Mouse (Mus musculus) T-helper 2 cell (primary cell): ENCODE results near the gene Unc5b.

Source experiments
- in situ Hi-C: fragments of 300-600 bp; cut with MboI, MseI; formaldehyde crosslinking; loops from one replicate; pipeline ENCODE4 v1.15.1; 2025; ENCODE audit warnings: high pct_unique_total_duplicates

Unc5b gene

GRCm38 (mm10) chr10:60723345-60723744 lies 108.0 kb downstream of the Unc5b start:
- in situ Hi-C loops = no loop called here

- in situ Hi-C loops = no loop called here
Measured at GRCm38 (mm10) chr10:60721640-60722039, 109.7 kb downstream of the Unc5b start.

GRCm38 (mm10) chr10:60720461-60720860 lies 110.9 kb downstream of the Unc5b start:
- in situ Hi-C loops = no loop called here

GRCm38 (mm10) chr10:60718491-60718890 lies 112.9 kb downstream of the Unc5b start:
- in situ Hi-C loops = no loop called here

- in situ Hi-C loops = no loop called here
Measured at GRCm38 (mm10) chr10:60716449-60716848, 114.9 kb downstream of the Unc5b start.
